Mouse (Mus musculus): ENCODE measurements around the gene Emilin1. TPM values are rescaled to one million over a fixed set of nuclear protein-coding genes. Genes with fewer than 3 reads are reported as not detected.

Gene Emilin1
- polyA plus RNA-seq, 2 experiments, result 18.4 to 21.3 TPM

GRCm38 (mm10) chr5:30950451-30950850 is 37.2 kb downstream of the Emilin1 start:
- peak; percentile 14; the same call in 1 of the 2 replicates for ATAC-seq (ENCODE audit: insufficient read depth)
- 61% methylated on average over 4 of the region's 4 CpGs for WGBS (ENCODE audit: insufficient replicate concordance)

GRCm38 (mm10) chr5:30950922-30951321 is 37.7 kb downstream of the Emilin1 start:
- H3K4me2 ChIP-seq (ENCODE audit: low read depth), result peak overlapping the region; percentile 94
- no peak for ATAC-seq (ENCODE audit: insufficient read depth)

More at GRCm38 (mm10) chr5:30950451-30950850, 37.2 kb downstream of the Emilin1 start:
- Histone ChIP-seq H3K4me3 (ENCODE audit: insufficient read depth in 1 of 2, low read depth in 2 of 2, low read length in 2 of 2) (peak overlapping the region; percentile 87 to 92), H3K4me2 (ENCODE audit: low read depth) (peak overlapping the region; percentile 94), H3K4me1 (replicated peaks; ENCODE audit: control insufficient read depth in 2 of 2, insufficient read depth in 2 of 2, low read length in 1 of 2) (peaks cover 5 to 12% of the 10 kb centered on the region in 2 experiments), H3K27ac (no peak overlapping the region), H3K27me3 (ENCODE audit: control insufficient read depth, insufficient read depth, low read length) (no peaks in the 10 kb centered on the region), H3K36me3 (replicated peaks; ENCODE audit: control insufficient read depth, insufficient read depth, low read depth) (peaks cover 12% of the 10 kb centered on the region), H3K9me3 (ENCODE audit: control insufficient read depth, low read length) (no peaks in the 10 kb centered on the region), H3K9ac (replicated peaks) (peak overlapping the region; percentile 83)
- no peak for DNase-seq (ENCODE audit: low read depth in 3 of 3, low spot score in 3 of 3)
- TF ChIP-seq CTCF (IDR thresholded peaks at IDR 0.05; ENCODE audit: low read depth) (no peak), EP300 (IDR thresholded peaks at IDR 0.05; ENCODE audit: low read depth) (no peak)

GRCm38 (mm10) chr5:30951706-30952105 is 38.5 kb downstream of the Emilin1 start:
- H3K36me3 ChIP-seq (replicated peaks; ENCODE audit: control insufficient read depth, insufficient read depth, low read depth), result peaks cover 14% of the 10 kb centered on the region
- H3K4me2 ChIP-seq (ENCODE audit: low read depth), result no peak overlapping the region
- peaks cover 5 to 12% of the 10 kb centered on the region in 2 experiments for H3K4me1 ChIP-seq (replicated peaks; ENCODE audit: control insufficient read depth in 2 of 2, insufficient read depth in 2 of 2, low read length in 1 of 2)
- no peak overlapping the region for H3K4me3 ChIP-seq (ENCODE audit: insufficient read depth in 1 of 2, low read depth in 2 of 2, low read length in 2 of 2)
- no peak for DNase-seq (ENCODE audit: low read depth in 3 of 3, low spot score in 3 of 3)
- ATAC-seq (ENCODE audit: insufficient read depth), result no peak
- H3K27me3 ChIP-seq (ENCODE audit: control insufficient read depth, insufficient read depth, low read length), result no peaks in the 10 kb centered on the region
- TF ChIP-seq EP300 (IDR thresholded peaks at IDR 0.05; ENCODE audit: low read depth) (no peak), CTCF (IDR thresholded peaks at IDR 0.05; ENCODE audit: low read depth) (no peak)
- H3K9me3 ChIP-seq (ENCODE audit: control insufficient read depth, low read length), result no peaks in the 10 kb centered on the region
- H3K27ac ChIP-seq, result no peak overlapping the region
- WGBS (ENCODE audit: insufficient replicate concordance), result 67% methylated on average over 6 of the region's 6 CpGs
- H3K9ac ChIP-seq (replicated peaks), result no peak overlapping the region

More at GRCm38 (mm10) chr5:30950922-30951321, 37.7 kb downstream of the Emilin1 start:
- TF ChIP-seq EP300 (IDR thresholded peaks at IDR 0.05; ENCODE audit: low read depth) (no peak), CTCF (IDR thresholded peaks at IDR 0.05; ENCODE audit: low read depth) (no peak)
- Histone ChIP-seq H3K9ac (replicated peaks) (no peak overlapping the region; the same call in 1 of the 2 replicates), H3K27ac (no peak overlapping the region), H3K4me3 (ENCODE audit: insufficient read depth in 1 of 2, low read depth in 2 of 2, low read length in 2 of 2) (peak overlapping the region in 1 of 2 experiments; percentile 87; a peak in 2 of 4 replicates), H3K27me3 (ENCODE audit: control insufficient read depth, insufficient read depth, low read length) (no peaks in the 10 kb centered on the region), H3K36me3 (replicated peaks; ENCODE audit: control insufficient read depth, insufficient read depth, low read depth) (peaks cover 14% of the 10 kb centered on the region), H3K9me3 (ENCODE audit: control insufficient read depth, low read length) (no peaks in the 10 kb centered on the region), H3K4me1 (replicated peaks; ENCODE audit: control insufficient read depth in 2 of 2, insufficient read depth in 2 of 2, low read length in 1 of 2) (peaks cover 5 to 12% of the 10 kb centered on the region in 2 experiments)
- 86% methylated on average over 2 of the region's 2 CpGs for WGBS (ENCODE audit: insufficient replicate concordance)
- no peak for DNase-seq (ENCODE audit: low read depth in 3 of 3, low spot score in 3 of 3)

DNA sequence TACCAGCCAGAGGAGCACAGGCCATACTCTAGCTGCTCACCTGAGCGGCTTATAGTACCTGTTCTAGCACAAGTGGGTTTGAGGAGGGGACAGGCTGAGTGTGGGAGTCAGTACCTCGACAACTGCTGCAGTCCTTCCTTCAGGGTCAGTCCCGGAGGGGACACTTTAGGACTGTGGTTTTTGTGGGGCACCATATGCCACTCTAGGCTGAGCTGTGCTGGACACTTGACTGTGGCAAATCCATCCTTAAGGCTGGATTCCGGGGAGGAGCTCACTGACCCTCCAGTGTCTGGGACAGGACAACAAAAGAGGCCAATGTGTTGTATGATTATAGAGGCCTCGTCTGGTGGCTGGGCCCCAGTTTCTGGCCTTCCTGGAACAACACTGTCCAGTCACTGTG is 39.3 kb downstream of the Emilin1 start:
- TF ChIP-seq CTCF (IDR thresholded peaks at IDR 0.05; ENCODE audit: low read depth), result no peak
- no peak for TF ChIP-seq EP300 (IDR thresholded peaks at IDR 0.05; ENCODE audit: low read depth)
- no peak for DNase-seq (ENCODE audit: low read depth in 3 of 3, low spot score in 3 of 3)
- WGBS (ENCODE audit: insufficient replicate concordance), result 73% methylated on average over 5 of the region's 5 CpGs
- no peaks in the 10 kb centered on the region for H3K27me3 ChIP-seq (ENCODE audit: control insufficient read depth, insufficient read depth, low read length)
- no peaks in the 10 kb centered on the region for H3K9me3 ChIP-seq (ENCODE audit: control insufficient read depth, low read length)
- H3K36me3 ChIP-seq (replicated peaks; ENCODE audit: control insufficient read depth, insufficient read depth, low read depth), result peaks cover 17% of the 10 kb centered on the region
- no peak overlapping the region for H3K4me2 ChIP-seq (ENCODE audit: low read depth)
- H3K9ac ChIP-seq (replicated peaks), result no peak overlapping the region
- no peak overlapping the region for H3K4me3 ChIP-seq (ENCODE audit: insufficient read depth in 1 of 2, low read depth in 2 of 2, low read length in 2 of 2)
- H3K27ac ChIP-seq, result no peak overlapping the region
- H3K4me1 ChIP-seq (replicated peaks; ENCODE audit: control insufficient read depth in 2 of 2, insufficient read depth in 2 of 2, low read length in 1 of 2), result peaks cover 5 to 12% of the 10 kb centered on the region in 2 experiments
- no peak for ATAC-seq (ENCODE audit: insufficient read depth)

GRCm38 (mm10) chr5:30954065-30954464 is 40.9 kb downstream of the Emilin1 start:
- no peaks in the 10 kb centered on the region for H3K27me3 ChIP-seq (ENCODE audit: control insufficient read depth, insufficient read depth, low read length)
- H3K9me3 ChIP-seq (ENCODE audit: control insufficient read depth, low read length), result no peaks in the 10 kb centered on the region
- no peak overlapping the region for H3K9ac ChIP-seq (replicated peaks)
- ATAC-seq (ENCODE audit: insufficient read depth) (no peak), DNase-seq (ENCODE audit: low read depth in 3 of 3, low spot score in 3 of 3) (no peak)
- TF ChIP-seq EP300 (IDR thresholded peaks at IDR 0.05; ENCODE audit: low read depth) (no peak), CTCF (IDR thresholded peaks at IDR 0.05; ENCODE audit: low read depth) (no peak)
- no peak overlapping the region for H3K27ac ChIP-seq
- 85% methylated on average over 6 of the region's 6 CpGs for WGBS (ENCODE audit: insufficient replicate concordance)
- H3K36me3 ChIP-seq (replicated peaks; ENCODE audit: control insufficient read depth, insufficient read depth, low read depth), result peaks cover 30% of the 10 kb centered on the region
- H3K4me1 ChIP-seq (replicated peaks; ENCODE audit: control insufficient read depth in 2 of 2, insufficient read depth in 2 of 2, low read length in 1 of 2), result peaks cover 11 to 18% of the 10 kb centered on the region in 2 experiments
- H3K4me3 ChIP-seq (ENCODE audit: insufficient read depth in 1 of 2, low read depth in 2 of 2, low read length in 2 of 2), result no peak overlapping the region
- H3K4me2 ChIP-seq (ENCODE audit: low read depth), result no peak overlapping the region

All from liver, embryonic 14.5 days (tissue).